Mouse (Mus musculus) liver, postnatal 0 days (tissue): ENCODE results near the gene Cisd3.
"Not testable (repeated sequence)": the region's sequence is repeated elsewhere in the genome, so short reads cannot be mapped to it uniquely, and the experiment has no call there.

Experiments
- CTCF ChIP-seq: sonication (generic); IDR thresholded peaks from 2 replicates; pipeline ENCODE4 v1.5.1; 2016; ENCODE audit warnings: antibody characterized with exemption, low read depth
- EP300 ChIP-seq: IDR thresholded peaks from 2 replicates; pipeline ENCODE4 v1.6.1; 2016; ENCODE audit warnings: antibody characterized with exemption, low read depth, mild to moderate bottlenecking

GRCm38 (mm10) chr11:97648541-97648940 lies 37.1 kb upstream of the Cisd3 start:
- not testable (repeated sequence) for TF ChIP-seq CTCF, EP300
